22 mouse cellular contexts compared by ENCODE assay signal in genomic region chr8:121224709-121225108, GRCm38 (mm10).
DNase-seq lines count a peak whose midpoint lies in the region; ATAC-seq lines count a peak whose summit lies in the region.
"Had no signal": no experiment of that assay in that cellular context is flagged by ENCODE, and none has a peak within 500 bp of the region (broad histone marks: within the 10 kb centered on the region; RNA-seq: fewer than 3 reads in every experiment).

No protein-coding gene starts in this region.

- DNase-seq in heart, postnatal 25 days (ENCODE audit: low spot score), result no peak
- DNase-seq in R1 (ENCODE audit: low read depth, low spot score), result peak; percentile 74
- DNase-seq in right cerebral cortex, postnatal 14 days, result no peak
- no peak for DNase-seq in left cerebral cortex, adult 8-10 months (ENCODE audit: low spot score in 2 of 2)
- DNase-seq: adrenal gland, postnatal 10 days; cerebellum, adult 11 months; cerebellum, adult 8-10 months; cerebellum, postnatal 14 days; gastrocnemius, postnatal 10 days; heart, adult 2 months; kidney, adult 18-20 months had no signal

- no peaks in the 10 kb centered on the region for H3K36me3 ChIP-seq in heart, embryonic 11.5 days (ENCODE audit: control insufficient read depth, insufficient read depth, low read length)
- H3K36me3 ChIP-seq: embryonic facial prominence, embryonic 13.5 days; forebrain, embryonic 12.5 days; heart, embryonic 13.5 days; hindbrain, embryonic 10.5 days; intestine, embryonic 15.5 days had no signal

- H3K4me2 ChIP-seq in heart, embryonic 11.5 days, result peak overlapping the region; percentile 32; the same call in 1 of the 2 replicates
- H3K4me2 ChIP-seq: embryonic facial prominence, embryonic 13.5 days; forebrain, embryonic 12.5 days; heart, embryonic 13.5 days; hindbrain, embryonic 14.5 days; intestine, embryonic 15.5 days had no signal

- WGBS in heart, embryonic 11.5 days (ENCODE audit: insufficient replicate concordance), result 54% methylated on average over 8 of the region's 8 CpGs

- no peak overlapping the region for H3K27ac ChIP-seq in heart, embryonic 11.5 days (ENCODE audit: low read depth, low read length)
- H3K27ac ChIP-seq: embryonic facial prominence, embryonic 13.5 days; forebrain, embryonic 12.5 days; heart, adult 2 months; heart, embryonic 13.5 days; hindbrain, embryonic 14.5 days; intestine, embryonic 15.5 days had no signal

- H3K9me3 ChIP-seq in heart, embryonic 11.5 days (replicated peaks; ENCODE audit: control insufficient read depth, low read length), result no peaks in the 10 kb centered on the region
- H3K9me3 ChIP-seq: embryonic facial prominence, embryonic 13.5 days; forebrain, embryonic 12.5 days; heart, embryonic 13.5 days; hindbrain, embryonic 10.5 days; intestine, embryonic 15.5 days had no signal

- no peak for ATAC-seq in heart, embryonic 11.5 days (replicated peaks; ENCODE audit: insufficient number of reproducible peaks, low FRiP score, low TSS enrichment)
- ATAC-seq in granulocyte monocyte progenitor cell, adult 5-6 weeks (replicated peaks; ENCODE audit: poor library complexity, severe bottlenecking), result peak; percentile 67
- ATAC-seq in monocyte, adult 5-6 weeks (replicated peaks; ENCODE audit: insufficient number of reproducible peaks, low FRiP score, low TSS enrichment, poor library complexity, severe bottlenecking), result no peak
- ATAC-seq: forebrain, embryonic 16.5 days; intestine, embryonic 15.5 days; Patski had no signal

- H3K4me3 ChIP-seq in heart, embryonic 11.5 days (ENCODE audit: low read depth, low read length), result no peak overlapping the region
- H3K4me3 ChIP-seq: embryonic facial prominence, embryonic 13.5 days; forebrain, embryonic 12.5 days; heart, adult 2 months; heart, embryonic 13.5 days; hindbrain, embryonic 10.5 days; intestine, embryonic 15.5 days had no signal

- intact Hi-C loops in heart, postnatal 25 days (cut with DNase I), result loop anchor here (5.0 kb wide), 4 partner anchors 97 to 288 kb away; partner anchors contain the start of gene Foxl1

- H3K4me1 ChIP-seq in heart, embryonic 11.5 days (ENCODE audit: control insufficient read depth, insufficient read depth, low read length), result peaks cover 6% of the 10 kb centered on the region

- H3K9ac ChIP-seq in heart, embryonic 11.5 days (ENCODE audit: low read depth, low read length), result no peak overlapping the region
- H3K9ac ChIP-seq: embryonic facial prominence, embryonic 13.5 days; forebrain, embryonic 12.5 days; heart, embryonic 13.5 days; hindbrain, embryonic 14.5 days; intestine, embryonic 15.5 days had no signal

- peaks cover 12% of the 10 kb centered on the region for H3K27me3 ChIP-seq in heart, embryonic 11.5 days (ENCODE audit: control insufficient read depth, insufficient read depth, low read length)
- H3K27me3 ChIP-seq: Patski had no signal
